Mouse (Mus musculus) kidney, embryonic 14.5 days (tissue): ENCODE results near the gene Pald1. TPM values are rescaled to one million over a fixed set of nuclear protein-coding genes. Genes with fewer than 3 reads are reported as not detected.

ENCODE experiments used
- ATAC-seq: fragments of 200-750 bp; cut with Nextera tagmentation; 2 replicates; pipeline ENCODE4 v1.8.0; 2017; ENCODE audit warnings: moderate number of reproducible peaks, mild to moderate bottlenecking, moderate TSS enrichment, moderate library complexity; ENCODE audit not compliant: low FRiP score, low TSS enrichment
- H3K27ac ChIP-seq: fragments of 300-500 bp; sonication (generic); 2 replicates; pipeline ENCODE4 v1.5.1; 2014; ENCODE audit warnings: low read depth, mild to moderate bottlenecking, low read length, moderate library complexity, mixed read lengths
- H3K27me3 ChIP-seq: fragments of 300-500 bp; sonication (generic); 2 replicates; pipeline ENCODE4 v1.6.1; 2014; ENCODE audit warnings: mild to moderate bottlenecking, low read length; ENCODE audit not compliant: control insufficient read depth, insufficient read depth
- H3K36me3 ChIP-seq: fragments of 300-500 bp; sonication (generic); 2 replicates; pipeline ENCODE4 v1.6.1; 2014; ENCODE audit warnings: low read length, mixed read lengths; ENCODE audit not compliant: control insufficient read depth, insufficient read depth
- H3K4me1 ChIP-seq: fragments of 300-500 bp; sonication (generic); 2 replicates; pipeline ENCODE4 v1.6.1; 2014; ENCODE audit warnings: low read length, mixed read lengths; ENCODE audit not compliant: control insufficient read depth, insufficient read depth
- H3K4me2 ChIP-seq: fragments of 300-500 bp; sonication (generic); replicated peaks from 2 replicates; pipeline ENCODE4 v1.6.1; 2014; ENCODE audit warnings: low read depth, mild to moderate bottlenecking, low read length
- H3K4me3 ChIP-seq: fragments of 300-500 bp; sonication (generic); 2 replicates; pipeline ENCODE4 v1.5.1; 2014; ENCODE audit warnings: mild to moderate bottlenecking, low read length
- H3K9ac ChIP-seq: fragments of 300-500 bp; sonication (generic); 2 replicates; pipeline ENCODE4 v1.6.1; 2014; ENCODE audit warnings: low read depth, mild to moderate bottlenecking, low read length, moderate library complexity
- H3K9me3 ChIP-seq: fragments of 300-500 bp; sonication (generic); 2 replicates; pipeline ENCODE4 v1.6.1; 2016; ENCODE audit warnings: low read length; ENCODE audit not compliant: control insufficient read depth
- WGBS: fragments of 180-500 bp; shearing (Covaris S2); extraction: QIAGEN DNeasy Blood & Tissue Kit; methylation state at CpG from one replicate; pipeline ENCODE4 v1.1.7; 2014; 5-methylcytosine and 5-hydroxymethylcytosine counted together
- polyA plus RNA-seq: library from polyadenylated mRNA; unstranded; fragments of >200 nt; fragmentation: Nextera tagmentation; extraction: Ambion mirVana; gene quantifications from 2 replicates; pipeline ENCODE4 v1.2.1, GENCODE M21; 2014

Pald1 gene
- 14.9 and 25.5 TPM in 2 replicates for polyA plus RNA-seq

GRCm38 (mm10) chr10:61383021-61383714, at the start of gene Pald1:
Gene Pald1 (minus strand): TSS chr10:61383530.
- peaks cover 27% of the 10 kb centered on the region for H3K4me1 ChIP-seq

GRCm38 (mm10) chr10:61431375-61431774, 48.0 kb upstream of the Pald1 start:
- no peak overlapping the region for H3K4me3 ChIP-seq
- H3K27me3 ChIP-seq = no peaks in the 10 kb centered on the region
- no peak for ATAC-seq
- no peak overlapping the region for H3K9ac ChIP-seq
- WGBS = 93% methylated on average over 9 of the region's 9 CpGs
- H3K4me2 ChIP-seq = no peak overlapping the region
- no peaks in the 10 kb centered on the region for H3K4me1 ChIP-seq
- peaks cover 55% of the 10 kb centered on the region for H3K36me3 ChIP-seq
- H3K9me3 ChIP-seq = no peaks in the 10 kb centered on the region
- H3K27ac ChIP-seq = no peak overlapping the region

More at GRCm38 (mm10) chr10:61383021-61383714, at the start of gene Pald1:
- no peaks in the 10 kb centered on the region for H3K36me3 ChIP-seq
- H3K9me3 ChIP-seq = no peaks in the 10 kb centered on the region
- H3K9ac ChIP-seq = peak within 1 kb of the TSS; percentile 65
- H3K27ac ChIP-seq = peak within 1 kb of the TSS; percentile 63
- H3K4me2 ChIP-seq = peak within 1 kb of the TSS; percentile 83
- under 1% methylated on average over 47 of the region's 60 CpGs for WGBS
- H3K27me3 ChIP-seq = no peaks in the 10 kb centered on the region
- peak within 1 kb of the TSS; percentile 47 for H3K4me3 ChIP-seq
- peak; percentile 92 for ATAC-seq

- 94% methylated on average over 5 of the region's 5 CpGs for WGBS
- no peaks in the 10 kb centered on the region for H3K4me1 ChIP-seq
- H3K4me2 ChIP-seq = no peak overlapping the region
- H3K4me3 ChIP-seq = no peak overlapping the region
- H3K27ac ChIP-seq = no peak overlapping the region
- no peak for ATAC-seq
- peaks cover 42% of the 10 kb centered on the region for H3K36me3 ChIP-seq
- no peaks in the 10 kb centered on the region for H3K9me3 ChIP-seq
- no peaks in the 10 kb centered on the region for H3K27me3 ChIP-seq
- H3K9ac ChIP-seq = no peak overlapping the region
Measured at GRCm38 (mm10) chr10:61429043-61429442, 45.7 kb upstream of the Pald1 start.

GRCm38 (mm10) chr10:61428416-61428815, 45.1 kb upstream of the Pald1 start:
- Histone ChIP-seq H3K4me1 (no peaks in the 10 kb centered on the region), H3K4me2 (no peak overlapping the region), H3K9me3 (no peaks in the 10 kb centered on the region), H3K36me3 (peaks cover 36% of the 10 kb centered on the region), H3K4me3 (no peak overlapping the region), H3K9ac (no peak overlapping the region), H3K27me3 (no peaks in the 10 kb centered on the region), H3K27ac (no peak overlapping the region)
- 62% methylated on average over 4 of the region's 4 CpGs for WGBS
- ATAC-seq = no peak

GRCm38 (mm10) chr10:61427951-61428350, 44.6 kb upstream of the Pald1 start:
- no peaks in the 10 kb centered on the region for H3K27me3 ChIP-seq
- H3K36me3 ChIP-seq = peaks cover 31% of the 10 kb centered on the region
- H3K9ac ChIP-seq = no peak overlapping the region
- no peak for ATAC-seq
- WGBS = 90% methylated on average over 6 of the region's 6 CpGs
- H3K4me1 ChIP-seq = no peaks in the 10 kb centered on the region
- no peak overlapping the region for H3K4me3 ChIP-seq
- no peak overlapping the region for H3K27ac ChIP-seq
- no peaks in the 10 kb centered on the region for H3K9me3 ChIP-seq
- H3K4me2 ChIP-seq = no peak overlapping the region

GRCm38 (mm10) chr10:61426251-61426757, 43.0 kb upstream of the Pald1 start:
- no peak for ATAC-seq
- no peaks in the 10 kb centered on the region for H3K4me1 ChIP-seq
- H3K27ac ChIP-seq = no peak overlapping the region
- WGBS = 30% methylated on average over 2 of the region's 2 CpGs
- H3K9me3 ChIP-seq = no peaks in the 10 kb centered on the region
- H3K36me3 ChIP-seq = peaks cover 19% of the 10 kb centered on the region
- no peak overlapping the region for H3K4me2 ChIP-seq
- H3K4me3 ChIP-seq = no peak overlapping the region
- H3K27me3 ChIP-seq = no peaks in the 10 kb centered on the region
- no peak overlapping the region for H3K9ac ChIP-seq

GRCm38 (mm10) chr10:61425047-61425446, 41.7 kb upstream of the Pald1 start:
- 71% methylated on average over 2 of the region's 2 CpGs for WGBS
- peaks cover 7% of the 10 kb centered on the region for H3K36me3 ChIP-seq

GRCm38 (mm10) chr10:61424500-61424899, 41.2 kb upstream of the Pald1 start:
- Histone ChIP-seq H3K4me2 (no peak overlapping the region), H3K36me3 (peaks cover 1% of the 10 kb centered on the region; the same call in 1 of the 2 replicates), H3K27ac (no peak overlapping the region), H3K9me3 (no peaks in the 10 kb centered on the region), H3K27me3 (peaks cover 10% of the 10 kb centered on the region), H3K9ac (no peak overlapping the region), H3K4me3 (no peak overlapping the region), H3K4me1 (no peaks in the 10 kb centered on the region)
- ATAC-seq = peak; percentile 22; the same call in 1 of the 2 replicates
- 38% methylated on average over 7 of the region's 7 CpGs for WGBS

More at GRCm38 (mm10) chr10:61425047-61425446, 41.7 kb upstream of the Pald1 start:
- H3K9ac ChIP-seq = no peak overlapping the region
- H3K27me3 ChIP-seq = peaks cover 5% of the 10 kb centered on the region
- no peak for ATAC-seq
- no peak overlapping the region for H3K4me3 ChIP-seq
- H3K4me1 ChIP-seq = no peaks in the 10 kb centered on the region
- H3K27ac ChIP-seq = no peak overlapping the region
- H3K9me3 ChIP-seq = no peaks in the 10 kb centered on the region
- H3K4me2 ChIP-seq = no peak overlapping the region

GRCm38 (mm10) chr10:61423289-61423688, 40.0 kb upstream of the Pald1 start:
- H3K27me3 ChIP-seq = peaks cover 22% of the 10 kb centered on the region
- H3K36me3 ChIP-seq = no peaks in the 10 kb centered on the region
- no peaks in the 10 kb centered on the region for H3K4me1 ChIP-seq
- H3K9me3 ChIP-seq = no peaks in the 10 kb centered on the region
- no peak overlapping the region for H3K27ac ChIP-seq
- H3K4me3 ChIP-seq = no peak overlapping the region
- 62% methylated on average over 10 of the region's 10 CpGs for WGBS
- no peak overlapping the region for H3K9ac ChIP-seq
- ATAC-seq = peak; percentile 21; the same call in 1 of the 2 replicates
- no peak overlapping the region for H3K4me2 ChIP-seq
